Mouse (Mus musculus): ENCODE results near the gene Abca12.

GRCm38 (mm10) chr1:71196191-71196590, 218.5 kb downstream of the Abca12 start:
- TF ChIP-seq CTCF (IDR thresholded peaks at IDR 0.05; ENCODE audit: borderline replicate concordance, control insufficient read depth, extremely low read depth, insufficient read depth, low read length, poor library complexity): no peak
- no peak for TF ChIP-seq POLR2A (IDR thresholded peaks at IDR 0.05; ENCODE audit: control insufficient read depth, extremely low read depth, insufficient read depth, low read length, poor library complexity)

All from thymus, adult 2 months (tissue).